Mouse (Mus musculus) liver, adult (tissue): ENCODE measurements around the gene Shank2.

Source experiments
- GATA4 ChIP-seq: IDR thresholded peaks from 2 replicates; pipeline ENCODE4 v1.6.1; 2014; ENCODE audit warnings: mild to moderate bottlenecking, low read length; ENCODE audit not compliant: insufficient replicate concordance

Shank2 gene

DNA sequence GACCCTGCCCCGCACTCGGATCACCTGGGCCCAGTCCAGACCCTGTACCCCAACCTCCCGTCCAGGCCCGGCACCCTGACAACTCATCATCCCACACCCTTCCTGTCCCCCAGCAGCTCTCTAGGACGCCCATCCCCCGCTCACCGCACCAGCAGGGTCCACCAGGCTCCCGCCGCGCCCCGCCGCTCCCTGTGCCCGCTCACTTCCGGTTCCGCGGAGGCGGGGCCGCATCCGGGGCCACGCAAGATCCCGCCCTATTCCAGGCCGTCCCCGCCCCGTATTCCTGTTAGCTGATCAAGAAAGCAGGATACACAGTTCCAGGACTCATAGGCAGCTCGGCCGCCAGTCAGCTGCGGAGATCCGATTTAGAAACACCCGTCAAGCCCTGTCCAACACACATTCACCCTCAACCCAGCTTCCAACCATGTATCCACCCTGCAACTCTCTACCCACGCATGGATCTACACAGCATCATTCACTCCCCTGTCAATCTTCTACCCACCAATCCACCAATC lies 468.9 kb downstream of the Shank2 start, which contains the start of gene Cttn:
TSS of gene Cttn (minus strand) at position 465 of the 515 bp plus-strand sequence.
- peak; percentile 49; the same call in 1 of the 2 replicates for TF ChIP-seq GATA4

DNA sequence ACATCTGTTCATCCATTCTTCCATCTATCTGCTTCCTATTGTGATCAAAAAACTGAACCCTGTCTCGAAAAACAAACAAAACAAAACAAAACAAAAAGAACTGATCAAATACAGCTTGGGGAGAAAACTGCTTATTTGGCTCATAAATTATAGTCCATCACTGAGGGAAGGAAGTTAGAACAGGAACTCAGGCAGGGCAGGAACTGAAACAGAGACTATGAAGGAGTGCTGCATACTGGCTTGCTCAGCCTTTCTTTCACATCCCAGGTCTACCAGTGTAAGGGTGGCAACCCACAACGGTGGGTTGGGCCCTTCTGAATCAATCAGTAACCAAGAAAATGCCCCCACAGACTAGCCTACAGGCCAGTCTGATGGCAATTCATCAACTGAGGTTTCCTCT lies 469.4 kb downstream of the Shank2 start:
- no peak for TF ChIP-seq GATA4

DNA sequence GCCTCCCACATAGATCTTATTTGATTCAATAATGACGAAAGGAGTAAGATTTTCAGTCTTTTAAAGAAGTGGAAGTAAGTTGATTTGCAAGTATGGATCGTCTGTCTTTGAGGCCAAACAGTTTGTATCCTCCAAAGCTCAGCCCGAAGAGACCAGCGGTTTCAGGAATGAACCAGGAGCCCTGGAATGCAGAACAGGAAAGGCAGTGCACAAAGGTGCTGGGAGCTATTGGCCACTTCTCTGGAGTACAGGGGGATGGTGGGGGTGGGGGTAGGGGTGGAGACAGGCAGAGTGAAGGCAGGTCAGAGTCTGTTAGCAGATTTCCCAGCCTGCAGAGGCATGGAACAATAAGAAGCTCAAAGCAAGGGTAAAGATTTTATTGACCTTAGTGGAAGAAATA lies 471.8 kb downstream of the Shank2 start:
- no peak for TF ChIP-seq GATA4
